Mouse (Mus musculus) heart, postnatal 4 days (tissue): ENCODE data around the gene Lgals9. TPM values are rescaled to one million over a fixed set of nuclear protein-coding genes. Genes with fewer than 3 reads are reported as not detected.

Experiments used
- DNase-seq: peaks from one replicate; pipeline ENCODE4 v3.0.0; 2021
- total RNA-seq, 2 experiments: library from RNA; stranded (reverse); gene quantifications; 2 replicates each; pipeline ENCODE4 v1.2.3; 2021

The Lgals9 gene
- total RNA-seq, 2 experiments from 2014 or later: 51.8 to 56.0 TPM

DNA sequence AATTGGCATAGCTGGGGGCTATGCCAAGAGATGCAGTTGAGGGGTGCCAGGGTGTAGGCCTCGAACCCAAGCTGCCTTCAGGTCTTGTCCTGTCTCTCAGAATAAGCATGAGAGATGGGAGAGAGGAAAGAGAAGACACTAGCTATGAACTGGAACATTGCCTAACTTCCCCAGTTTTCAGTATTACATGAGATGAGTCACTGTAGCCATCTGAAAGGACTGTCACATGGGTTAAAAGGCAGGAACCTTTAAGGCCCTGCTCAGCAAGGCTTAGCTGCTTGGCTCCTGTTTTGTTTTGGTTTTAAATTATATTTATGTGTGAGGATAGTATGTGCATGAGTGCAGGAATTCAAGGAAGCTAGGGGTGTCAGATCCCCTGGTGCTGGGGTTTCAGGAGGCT, 68.3 kb downstream of the Lgals9 start:
- DNase-seq: no peak

DNA sequence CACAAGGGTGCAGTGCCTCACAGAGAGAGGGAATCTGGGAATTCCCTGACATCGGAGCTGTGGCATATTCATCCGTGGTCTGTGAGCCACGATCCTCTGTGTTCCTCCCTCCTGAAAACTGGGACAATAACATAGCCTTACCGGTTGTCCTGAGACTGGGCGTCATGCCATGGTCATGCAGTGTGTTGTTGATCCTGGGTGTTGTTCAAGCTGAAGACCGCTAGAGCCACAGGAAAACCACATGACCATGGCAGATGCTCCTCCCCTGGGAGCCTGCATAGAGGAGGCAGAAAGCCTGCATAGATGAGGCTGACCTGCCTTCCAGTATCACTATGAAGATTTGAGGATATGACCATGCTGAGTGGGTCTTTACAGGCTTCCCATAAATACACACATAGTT, 69.3 kb downstream of the Lgals9 start:
- DNase-seq: no peak

Other genes with a start within 250 kb of the Lgals9 start
- gene Ccnq, start 233.2 kb downstream of the Lgals9 start, total RNA-seq: 10 to 100 TPM; 22.2 to 22.3 TPM
- gene Lyrm9, start 158.4 kb downstream of the Lgals9 start, total RNA-seq: 10 to 100 TPM; 33.0 to 34.3 TPM
- 1 to 10 TPM; 5.6 to 6.5 TPM for gene Nos2, start 64.2 kb downstream of the Lgals9 start, total RNA-seq
- gene Ksr1, start 161.5 kb upstream of the Lgals9 start, total RNA-seq: 10 to 100 TPM; 14.6 to 15.8 TPM